Mouse (Mus musculus) frontal cortex, postnatal 10 days (tissue): ENCODE measurements at regions not wholly inside any gene's neighbourhood (a gene's known extent, or its start where the extent isn't known, plus 50 kb on each side); places are given as distances from the start of the nearest gene placed in this dataset.

ENCODE experiments used
- DNase-seq, 2 experiments: peaks; one replicate each; pipeline ENCODE4 v3.0.0; 2022; ENCODE audit warnings: low spot score in 2 of 2, mixed read lengths in 1 of 2

DNA sequence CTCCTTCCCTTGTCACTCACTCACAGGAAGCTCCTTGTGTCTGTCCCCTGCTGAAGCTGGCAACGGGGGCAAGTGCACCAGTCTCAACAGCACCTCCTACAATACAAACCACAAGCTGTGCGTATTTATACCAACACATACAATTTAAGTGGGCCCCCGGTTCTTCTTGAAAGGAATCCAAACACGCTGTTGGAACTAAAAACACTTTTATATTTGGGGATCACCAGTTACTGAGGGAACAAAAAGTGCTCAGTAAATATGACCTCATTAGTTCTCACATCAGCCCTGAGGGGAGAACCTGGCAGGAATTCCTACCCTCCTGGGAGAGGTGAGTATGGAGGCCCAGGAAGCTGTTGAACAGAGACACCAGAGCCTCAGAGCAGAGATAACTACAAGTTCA is 107.8 kb upstream of the Kit start:
- no peak for DNase-seq

DNA sequence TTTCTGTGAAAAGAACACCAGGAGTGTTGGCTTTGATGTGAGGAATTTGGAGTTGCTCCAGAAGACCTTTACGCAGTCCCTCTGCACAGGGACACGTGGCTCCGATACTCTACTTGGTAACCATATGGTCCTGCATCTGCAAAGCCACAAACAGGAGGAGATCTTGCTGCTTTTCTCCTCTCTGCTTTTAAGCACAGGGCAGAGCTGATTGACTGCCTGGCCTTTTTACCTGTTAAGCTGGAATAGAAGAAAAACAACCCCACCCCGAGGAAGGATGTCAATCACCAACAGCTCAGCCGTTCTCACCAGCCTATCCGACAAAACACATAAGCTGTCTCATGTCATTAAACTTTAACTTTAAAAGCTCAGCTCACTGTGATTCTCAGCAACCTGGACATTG is 106.8 kb upstream of the Kit start:
- DNase-seq = no peak

DNA sequence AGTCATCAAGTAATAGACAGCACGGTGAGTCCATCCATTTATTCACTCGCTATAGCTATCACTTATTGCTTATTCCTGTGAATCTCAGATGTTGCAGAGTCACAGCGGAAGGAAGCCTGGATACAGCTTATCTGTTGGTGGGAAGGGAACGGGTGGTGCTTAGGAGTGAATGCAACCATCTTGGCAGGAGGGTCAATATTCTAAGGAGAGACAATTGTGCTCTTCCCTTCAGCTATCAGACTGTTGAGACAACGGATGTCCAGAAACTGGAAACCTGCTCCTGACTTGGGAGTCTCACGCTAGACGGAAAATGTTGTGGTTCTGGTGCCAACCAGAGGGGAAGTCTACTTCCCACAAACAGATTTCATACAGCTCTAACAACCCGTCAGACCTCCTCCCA is 103.7 kb upstream of the Kit start:
- no peak for DNase-seq

DNA sequence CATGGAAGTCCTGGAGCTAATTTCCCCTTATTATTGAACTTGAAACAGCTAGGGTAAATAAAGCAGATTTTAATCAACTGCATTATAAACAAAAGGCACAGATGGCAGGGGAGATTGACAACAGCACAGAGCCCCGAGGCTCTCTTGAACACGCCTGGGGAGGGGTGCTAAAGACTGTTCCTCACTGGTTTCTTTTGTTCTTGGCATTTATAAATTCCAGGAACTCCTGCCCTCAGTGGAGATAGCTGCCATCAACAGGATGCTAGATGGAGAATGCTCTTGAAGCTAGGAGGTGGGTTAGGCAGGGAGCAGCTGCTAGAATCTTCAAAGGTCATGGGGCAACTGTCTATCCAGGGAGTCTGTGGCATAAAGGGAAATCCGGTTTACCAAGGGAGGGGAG is 102.2 kb upstream of the Kit start:
- DNase-seq = no peak

DNA sequence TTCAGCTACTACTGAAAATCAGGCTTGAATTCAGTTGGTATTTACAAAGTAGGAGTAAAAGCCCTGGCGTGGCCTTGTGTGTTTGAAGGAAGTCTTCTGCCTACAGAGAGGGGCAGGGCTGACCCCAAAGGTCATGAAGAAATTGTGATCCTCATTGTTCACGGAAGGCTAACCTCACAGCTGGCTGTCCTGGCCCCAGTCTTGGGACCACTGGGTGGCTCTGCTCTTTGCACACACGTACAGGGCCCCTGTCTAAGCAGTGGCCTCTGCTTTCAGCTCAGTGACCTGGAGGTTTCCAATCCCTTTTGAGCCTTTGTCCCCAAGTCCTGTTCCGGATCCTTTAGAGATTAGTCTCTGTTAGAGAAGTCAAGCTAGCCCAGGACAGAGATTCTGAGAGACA is 99.3 kb upstream of the Kit start:
- DNase-seq = no peak

DNA sequence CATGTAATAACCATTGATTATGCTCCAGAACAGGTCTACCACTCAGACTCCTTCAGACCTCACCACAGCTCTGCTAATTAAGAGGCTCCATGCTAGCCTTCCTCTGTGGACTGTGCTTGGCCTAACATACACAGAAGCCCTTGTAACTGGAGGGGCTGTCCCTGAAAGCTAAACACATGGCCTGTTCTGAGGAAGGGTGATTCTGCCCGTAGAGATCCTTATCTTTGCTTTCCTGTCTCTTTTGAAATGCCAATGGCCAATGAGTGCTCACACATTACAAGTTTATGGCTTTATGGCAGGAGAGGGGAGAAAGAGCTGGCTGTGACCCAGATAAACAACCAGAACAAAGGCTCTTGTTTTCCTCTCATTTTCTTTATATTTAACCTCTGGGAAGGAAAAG is 96.2 kb upstream of the Kit start:
- DNase-seq = no peak

DNA sequence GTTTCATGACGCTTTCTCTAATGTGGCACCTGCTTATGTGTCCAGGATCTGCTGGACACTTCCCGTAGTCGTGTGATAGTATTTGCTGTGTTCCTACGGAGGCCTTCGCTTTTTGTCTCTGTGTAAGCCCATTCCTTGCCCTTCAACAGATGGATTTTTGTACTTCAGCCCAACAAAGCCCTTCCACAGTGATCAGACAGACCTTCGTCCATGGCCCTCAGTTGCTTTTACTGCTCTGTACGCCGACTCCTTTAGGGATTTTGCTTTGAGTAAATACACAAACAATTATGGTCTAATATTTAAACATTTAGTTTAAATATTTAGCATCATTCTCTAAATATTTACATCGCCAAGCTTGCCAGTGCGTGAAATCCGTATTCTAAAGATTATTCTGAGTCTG is 95.6 kb upstream of the Kit start:
- DNase-seq = no peak

DNA sequence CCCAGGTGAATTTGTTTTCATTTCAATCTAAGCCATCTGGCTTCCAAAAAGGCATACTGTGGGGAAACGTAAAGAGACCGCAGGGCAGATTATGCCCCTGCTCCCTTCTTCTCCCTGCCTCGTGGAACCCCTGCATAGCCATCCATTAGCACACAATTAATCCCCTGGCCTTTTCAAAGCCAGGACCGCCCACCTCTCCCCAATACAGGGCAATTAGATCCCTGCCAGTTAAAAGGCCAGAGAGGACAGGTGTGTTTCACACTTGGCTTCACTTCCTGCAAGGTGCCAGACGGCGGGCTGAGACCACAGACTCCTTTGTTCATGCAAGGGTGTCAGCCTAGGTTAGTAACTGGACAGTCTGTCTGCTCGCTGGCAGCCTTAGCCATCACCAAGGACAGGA is 93.1 kb upstream of the Kit start:
- no peak for DNase-seq

DNA sequence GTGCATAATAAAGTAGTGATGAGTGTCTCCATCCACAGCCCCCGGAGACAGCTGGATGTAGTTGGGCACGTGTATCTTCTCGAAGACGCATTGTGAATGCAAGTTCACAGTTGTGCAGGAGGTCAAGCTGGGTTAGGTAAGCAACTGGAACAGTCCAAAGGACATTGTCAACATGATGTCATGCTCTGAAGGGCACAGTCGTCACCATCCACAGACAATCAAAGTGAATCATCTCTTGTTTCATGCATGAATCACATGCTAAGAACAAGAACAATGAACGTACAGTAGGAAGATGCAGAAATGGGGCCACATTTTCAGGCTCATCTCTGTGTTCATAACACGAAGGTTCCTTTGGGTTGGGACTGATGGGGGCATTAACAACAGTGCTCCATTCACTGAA is 90.4 kb upstream of the Kit start:
- DNase-seq = no peak

DNA sequence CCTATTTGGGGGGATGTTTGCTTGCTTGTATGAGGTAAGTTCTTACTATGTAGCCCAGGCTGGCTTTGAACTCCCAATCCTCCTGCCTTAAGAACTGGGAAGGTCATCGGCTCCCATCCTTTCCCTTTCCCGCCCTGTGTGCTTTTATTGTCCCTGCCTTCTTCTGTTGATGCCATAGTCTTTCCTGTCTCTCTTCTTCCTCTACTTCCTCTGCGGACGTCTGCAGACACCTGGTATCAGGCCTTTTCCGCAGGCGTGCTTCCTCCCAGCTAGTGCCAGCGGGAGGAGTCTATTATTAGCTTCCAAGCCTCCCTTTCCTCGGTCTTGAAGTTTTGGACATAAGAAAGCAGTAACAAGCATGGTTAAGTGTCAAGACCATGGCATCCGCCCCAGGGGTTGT is 83.9 kb upstream of the Kit start:
- no peak for DNase-seq

DNA sequence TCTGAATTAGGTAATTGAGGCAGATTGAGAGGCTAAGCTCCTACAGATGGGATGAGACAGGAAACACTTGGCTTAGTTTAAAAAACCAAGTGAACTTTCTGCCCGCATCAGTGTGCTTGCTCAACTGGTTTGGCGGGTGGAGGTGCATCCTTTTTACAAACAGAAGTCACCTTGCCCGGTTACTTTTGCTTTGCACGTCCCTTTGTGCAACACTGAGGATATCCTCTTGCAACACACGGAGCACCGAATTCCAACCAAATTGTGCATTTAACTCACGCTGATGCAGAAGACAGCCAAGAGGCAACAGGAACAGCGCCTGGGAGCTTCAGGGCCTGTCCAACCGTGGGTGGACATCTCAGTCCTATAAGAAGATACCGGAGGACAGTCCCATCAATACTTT is 80.6 kb upstream of the Kit start:
- no peak for DNase-seq

DNA sequence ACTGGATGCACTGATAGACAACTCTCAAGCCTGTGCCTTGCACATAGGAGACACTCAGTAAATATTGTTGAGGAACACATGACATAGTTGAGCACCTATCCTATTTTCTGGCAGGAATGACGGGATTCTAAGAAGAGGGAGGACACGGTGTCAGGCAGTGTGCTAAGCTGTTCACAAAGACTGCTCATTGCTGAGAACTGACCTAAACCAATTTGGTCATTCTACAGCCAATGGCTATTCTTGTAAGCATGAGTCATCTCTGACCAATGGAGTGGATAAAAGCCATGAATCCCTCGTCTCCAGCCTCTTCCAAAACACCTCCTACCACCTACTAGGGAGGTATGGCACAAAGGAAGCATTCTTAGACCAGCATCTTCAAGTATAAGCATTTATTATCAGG is 75.7 kb upstream of the Kit start:
- DNase-seq = no peak

DNA sequence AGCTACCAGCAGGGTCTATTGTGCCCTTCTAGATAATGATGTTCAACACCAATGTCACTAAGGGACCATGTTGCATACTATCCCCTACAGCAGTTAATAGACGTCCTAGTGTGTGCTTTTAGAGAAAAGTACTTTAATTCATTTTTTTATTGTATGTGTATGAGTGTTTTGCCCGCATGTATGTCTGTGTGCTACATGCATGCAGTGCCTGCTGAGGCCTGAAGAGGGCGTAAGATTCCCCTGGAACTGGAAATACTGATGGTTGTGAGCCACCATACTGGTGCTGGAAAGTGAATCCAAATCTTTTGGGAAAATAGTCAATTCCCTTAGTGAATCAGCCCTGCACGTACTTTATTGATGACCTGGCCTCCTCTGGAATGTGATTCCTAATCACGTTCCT is 75.0 kb upstream of the Kit start:
- no peak for DNase-seq

DNA sequence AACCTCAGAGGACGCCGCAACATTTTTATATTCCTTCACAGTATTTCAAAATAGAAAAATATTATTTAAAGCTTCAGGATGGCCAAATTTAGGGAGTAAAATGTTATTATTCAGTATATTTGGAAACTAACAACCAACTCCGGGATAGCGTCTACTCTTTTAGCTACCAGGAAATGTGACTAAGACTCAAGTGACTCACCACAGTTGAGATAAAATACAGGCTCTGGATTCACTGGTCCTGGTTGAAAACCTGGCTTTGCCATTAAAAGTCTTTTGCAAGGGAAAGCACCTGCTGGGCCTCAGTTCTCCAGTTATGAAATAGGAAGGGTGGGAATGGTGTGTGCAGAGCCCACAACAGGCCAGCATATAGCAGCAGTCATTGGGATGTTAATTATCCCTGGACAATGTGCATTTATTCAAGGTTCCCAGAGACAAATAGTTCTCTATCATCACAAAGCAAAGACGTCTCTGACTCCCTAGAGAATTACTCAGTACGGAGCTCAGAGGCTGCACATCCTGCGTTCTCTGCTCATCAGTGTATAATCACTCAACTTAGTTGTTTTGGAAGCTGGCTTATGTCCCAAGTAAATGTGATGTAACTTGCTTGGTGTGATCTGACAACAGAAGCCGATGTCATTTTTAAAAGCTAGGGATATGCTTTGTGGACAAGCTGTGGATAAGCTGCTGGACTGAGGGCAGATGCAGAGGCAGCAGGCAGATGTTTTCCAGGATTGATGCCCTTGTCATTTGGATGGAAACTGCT is 73.9 kb upstream of the Kit start:
- DNase-seq = no peak

DNA sequence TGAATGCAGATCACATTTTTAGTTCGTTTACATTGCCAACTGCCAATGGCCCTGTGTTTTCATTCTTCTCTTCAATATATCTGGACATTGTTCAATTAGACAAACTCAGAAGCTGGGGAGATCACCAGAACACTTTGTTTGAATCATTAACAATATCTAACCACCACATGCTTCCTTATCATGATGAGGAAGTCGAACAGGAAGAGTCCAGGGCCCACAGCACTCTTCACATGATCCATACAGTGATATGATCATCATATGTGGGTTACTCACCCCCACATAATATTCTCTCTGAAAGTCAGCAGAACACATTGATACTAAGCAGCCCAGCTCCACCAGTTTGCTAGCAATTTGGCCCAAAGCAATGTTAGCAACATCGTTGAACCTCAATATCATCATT is 71.0 kb upstream of the Kit start:
- DNase-seq = no peak

DNA sequence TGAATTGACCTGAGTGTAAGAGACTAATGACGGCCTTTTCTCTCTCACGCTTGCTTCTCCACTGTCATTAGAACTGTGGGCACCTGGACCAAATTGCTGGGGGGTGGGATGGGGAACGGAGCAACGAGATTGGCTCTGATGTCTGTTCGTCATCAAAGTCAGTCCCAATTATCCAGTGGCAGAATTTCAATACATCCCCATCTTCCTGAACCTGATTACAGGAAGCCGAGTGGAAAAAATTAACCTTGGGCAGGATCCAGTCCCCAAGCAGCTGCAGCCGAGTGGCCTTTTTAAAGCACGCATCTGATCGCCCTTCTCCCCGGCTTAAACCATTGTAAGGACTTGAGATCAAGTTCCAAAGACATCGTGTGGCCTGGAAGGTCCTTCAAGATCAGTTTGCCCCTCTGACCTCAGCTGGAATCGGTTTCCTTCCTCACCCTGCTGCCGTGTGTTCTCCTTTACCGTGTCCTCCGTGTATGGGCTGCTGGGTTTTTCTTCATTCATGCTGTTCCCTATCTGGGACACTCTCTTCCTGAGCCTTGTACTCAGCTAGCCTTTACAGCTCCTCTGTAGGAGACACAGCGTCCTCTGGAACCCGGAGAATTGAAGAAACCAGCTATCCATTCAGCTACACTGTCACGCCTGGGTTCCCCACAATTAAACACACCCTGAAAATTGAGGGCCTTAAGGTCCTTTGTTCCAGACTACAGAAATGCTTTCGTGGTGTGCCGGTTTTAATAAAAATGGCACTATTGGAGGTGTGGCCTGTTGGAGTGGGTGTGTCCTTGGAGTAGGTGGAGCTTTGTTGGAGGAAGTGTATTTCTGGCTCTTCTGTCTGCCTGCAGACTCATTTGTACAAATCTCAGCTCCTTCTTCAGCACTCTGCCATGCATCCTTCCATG is 61.9 kb upstream of the Kit start:
- DNase-seq = no peak

DNA sequence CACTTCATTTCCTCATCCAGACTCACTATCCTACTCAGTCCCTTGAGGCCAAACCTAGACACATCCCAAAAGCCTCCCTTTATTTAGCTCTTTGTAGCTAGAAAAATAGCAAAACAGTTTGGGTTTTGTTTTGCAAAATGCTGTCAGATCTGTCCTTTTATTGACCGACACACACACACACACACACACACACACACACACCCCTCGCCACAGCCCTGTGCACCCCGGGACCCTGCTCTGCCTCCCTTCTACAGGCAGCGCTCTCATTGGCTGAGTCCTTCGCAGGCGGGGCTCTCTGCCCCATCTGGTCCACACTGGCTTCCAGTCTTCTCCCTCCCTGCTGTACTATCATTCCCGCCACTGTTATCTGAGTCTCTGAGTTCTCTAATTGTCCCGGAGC is 56.5 kb upstream of the Kit start:
- DNase-seq = no peak

DNA sequence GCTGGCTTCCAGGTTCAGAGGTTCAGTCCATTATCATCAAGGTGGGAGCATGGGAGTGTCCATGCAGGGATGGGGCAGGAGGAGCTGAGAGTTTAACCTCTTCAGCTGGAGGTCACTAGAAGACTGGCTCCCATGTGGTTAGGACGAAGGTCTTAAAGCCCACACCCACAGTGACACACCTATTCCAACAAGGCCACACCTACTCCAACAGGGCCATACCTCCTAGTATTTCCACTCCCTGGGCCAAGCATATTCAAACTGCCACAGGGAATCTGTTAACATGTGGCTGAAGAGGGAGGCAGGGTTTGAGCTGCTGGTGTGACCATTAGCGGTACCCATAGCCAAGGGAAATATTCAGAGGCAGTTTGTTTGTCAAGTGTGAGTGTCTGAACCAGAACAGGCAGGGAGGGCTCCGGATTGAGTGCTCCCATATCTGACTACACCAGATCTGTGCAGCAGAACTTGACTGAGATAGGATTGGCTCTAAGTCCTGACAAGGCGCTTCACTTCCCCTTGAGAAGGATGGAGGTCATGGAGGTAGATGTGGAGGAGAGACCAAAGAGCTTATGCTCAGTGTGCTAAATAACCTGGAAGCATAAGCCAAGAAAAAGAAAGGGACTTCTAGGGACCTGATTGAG is 51.6 kb upstream of the Kit start:
- no peak for DNase-seq
